Mouse (Mus musculus) cerebellum, adult 2 months (tissue): ENCODE results near the gene Gp1ba.

ENCODE experiments used
- CTCF ChIP-seq: fragments of 200-500 bp; IDR thresholded peaks from 2 replicates; pipeline ENCODE4 v1.5.1; 2011; ENCODE audit warnings: low read depth, mild to moderate bottlenecking, control low read depth, low read length, moderate library complexity, borderline replicate concordance; ENCODE audit not compliant: insufficient read depth
- POLR2A ChIP-seq: fragments of 200-500 bp; IDR thresholded peaks from 2 replicates; pipeline ENCODE4 v1.6.1; 2011; ENCODE audit warnings: low read length, control low read depth, borderline replicate concordance; ENCODE audit not compliant: insufficient read depth

DNA sequence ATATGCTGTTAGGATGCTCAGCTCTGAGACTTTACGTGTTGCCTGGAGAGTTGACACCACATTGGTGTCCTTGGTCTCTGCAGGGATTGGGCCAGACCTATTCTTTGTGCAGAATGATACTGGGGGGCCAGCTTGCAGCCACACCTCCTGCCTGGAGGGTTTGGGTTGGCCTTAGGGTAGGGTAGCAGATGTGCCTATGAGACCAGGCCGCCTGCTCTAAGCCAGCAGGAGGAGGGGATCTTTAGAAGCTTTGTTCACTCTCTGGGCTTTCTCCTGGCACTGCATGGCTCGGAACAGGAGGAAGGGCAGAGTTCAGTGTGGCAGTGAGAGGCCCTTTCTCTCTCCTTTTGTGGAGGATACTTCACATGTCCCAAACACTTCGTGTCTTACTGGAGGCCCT is 42.8 kb upstream of the Gp1ba start:
- no peak for TF ChIP-seq POLR2A
- no peak for TF ChIP-seq CTCF
